Mouse (Mus musculus) lung, embryonic 14.5 days (tissue): ENCODE results near the gene Prpf18. TPM values are rescaled to one million over a fixed set of nuclear protein-coding genes. Genes with fewer than 3 reads are reported as not detected.

Source experiments
- ATAC-seq: fragments of 200-750 bp; cut with Nextera tagmentation; 2 replicates; pipeline ENCODE4 v1.8.0; 2017; ENCODE audit warnings: mild to moderate bottlenecking, moderate TSS enrichment, moderate library complexity; ENCODE audit not compliant: insufficient read depth
- DNase-seq: peaks from one replicate; pipeline ENCODE4 v3.0.0-alpha.2; 2015
- H3K27ac ChIP-seq: fragments of 300-500 bp; sonication (generic); 2 replicates; pipeline ENCODE4 v1.5.1; 2014; ENCODE audit warnings: low read depth, mild to moderate bottlenecking, moderate library complexity
- H3K27me3 ChIP-seq: fragments of 300-500 bp; sonication (generic); 2 replicates; pipeline ENCODE4 v1.6.1; 2014; ENCODE audit warnings: low read length, control low read depth; ENCODE audit not compliant: insufficient read depth
- H3K36me3 ChIP-seq: fragments of 300-500 bp; sonication (generic); 2 replicates; pipeline ENCODE4 v1.6.1; 2014; ENCODE audit warnings: control low read depth; ENCODE audit not compliant: insufficient read depth
- H3K4me1 ChIP-seq: fragments of 300-500 bp; sonication (generic); 2 replicates; pipeline ENCODE4 v1.6.1; 2014; ENCODE audit warnings: antibody characterized with exemption, control low read depth; ENCODE audit not compliant: insufficient read depth
- H3K4me2 ChIP-seq: fragments of 300-500 bp; sonication (generic); 2 replicates; pipeline ENCODE4 v1.6.1; 2014; ENCODE audit warnings: mild to moderate bottlenecking
- H3K4me3 ChIP-seq: fragments of 300-500 bp; sonication (generic); 2 replicates; pipeline ENCODE4 v1.5.1; 2014; ENCODE audit warnings: low read depth, low read length
- H3K9ac ChIP-seq: fragments of 300-500 bp; sonication (generic); 2 replicates; pipeline ENCODE4 v1.6.1; 2014
- H3K9me3 ChIP-seq: fragments of 300-500 bp; sonication (generic); 2 replicates; pipeline ENCODE4 v1.6.1; 2016; ENCODE audit warnings: low read depth, low read length, control low read depth
- CTCF ChIP-seq: IDR thresholded peaks from 2 replicates; pipeline ENCODE4 v1.5.1; 2016; ENCODE audit warnings: antibody characterized with exemption, low read depth
- WGBS: fragments of 180-500 bp; shearing (Covaris S2); extraction: QIAGEN DNeasy Blood & Tissue Kit; methylation state at CpG from one replicate; pipeline ENCODE4 v1.1.7; 2014; 5-methylcytosine and 5-hydroxymethylcytosine counted together
- polyA plus RNA-seq: library from polyadenylated mRNA; unstranded; fragments of >200 nt; fragmentation: Nextera tagmentation; extraction: Ambion mirVana; gene quantifications from 2 replicates; pipeline ENCODE4 v1.2.1, GENCODE M21; 2014

Prpf18 gene
- polyA plus RNA-seq, 1 experiment from 2014 or later, result 35.5 TPM

DNA sequence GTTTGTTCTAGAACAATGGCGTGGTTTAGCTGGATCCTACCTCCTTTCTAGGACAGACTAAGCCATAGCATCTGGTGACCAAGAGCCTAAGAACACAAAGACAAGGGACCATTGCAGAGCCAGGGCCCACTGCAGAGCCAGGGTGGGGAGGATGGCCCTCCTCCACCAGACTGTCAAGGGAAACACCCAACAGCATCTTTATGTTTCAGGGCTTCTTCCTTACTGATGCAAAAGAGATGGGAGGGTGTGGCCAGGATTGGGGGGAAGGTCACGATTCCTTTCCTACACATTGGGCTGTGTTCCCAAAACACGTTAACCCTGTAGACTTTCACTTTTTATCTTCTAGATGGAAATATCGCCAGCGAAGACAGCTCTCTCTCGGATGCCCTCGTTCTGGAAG is 54.9 kb downstream of the Prpf18 start:
- ATAC-seq, result no peak
- H3K4me1 ChIP-seq, result no peaks in the 10 kb centered on the region
- no peaks in the 10 kb centered on the region for H3K9me3 ChIP-seq
- H3K27ac ChIP-seq, result no peak overlapping the region
- H3K4me3 ChIP-seq, result no peak overlapping the region
- no peak overlapping the region for H3K4me2 ChIP-seq
- no peak for DNase-seq
- no peak overlapping the region for H3K9ac ChIP-seq
- H3K36me3 ChIP-seq, result peaks cover 85% of the 10 kb centered on the region
- TF ChIP-seq CTCF, result no peak
- no peaks in the 10 kb centered on the region for H3K27me3 ChIP-seq
- WGBS, result 86% methylated on average over 7 of the region's 7 CpGs

GRCm38 (mm10) chr2:4593878-4594387 is 58.0 kb downstream of the Prpf18 start:
- Histone ChIP-seq H3K4me1 (no peaks in the 10 kb centered on the region), H3K27me3 (no peaks in the 10 kb centered on the region), H3K27ac (no peak overlapping the region), H3K9me3 (no peaks in the 10 kb centered on the region), H3K9ac (no peak overlapping the region), H3K36me3 (peaks cover 93% of the 10 kb centered on the region), H3K4me2 (no peak overlapping the region), H3K4me3 (no peak overlapping the region)
- ATAC-seq (0 out of 2 replicates have a peak, but pooled peaks have one; percentile 8), DNase-seq (no peak)
- WGBS, result 90% methylated on average over 3 of the region's 3 CpGs
- TF ChIP-seq CTCF, result no peak

GRCm38 (mm10) chr2:4593433-4593832 is 58.5 kb downstream of the Prpf18 start:
- H3K4me1 ChIP-seq, result no peaks in the 10 kb centered on the region
- H3K27ac ChIP-seq, result peak overlapping the region; percentile 30; the same call in 1 of the 2 replicates
- H3K4me3 ChIP-seq, result no peak overlapping the region
- no peak overlapping the region for H3K4me2 ChIP-seq
- H3K36me3 ChIP-seq, result peaks cover 95% of the 10 kb centered on the region
- ATAC-seq (peak; percentile 76), DNase-seq (peak; percentile 88)
- 26% methylated on average over 9 of the region's 9 CpGs for WGBS
- no peak for TF ChIP-seq CTCF
- no peaks in the 10 kb centered on the region for H3K27me3 ChIP-seq
- no peak overlapping the region for H3K9ac ChIP-seq
- no peaks in the 10 kb centered on the region for H3K9me3 ChIP-seq

- TF ChIP-seq CTCF, result no peak
- Histone ChIP-seq H3K9ac (no peak overlapping the region), H3K36me3 (peaks cover 95% of the 10 kb centered on the region), H3K27me3 (no peaks in the 10 kb centered on the region), H3K4me1 (peaks cover 2% of the 10 kb centered on the region; the same call in 1 of the 2 replicates), H3K4me3 (no peak overlapping the region), H3K9me3 (no peaks in the 10 kb centered on the region), H3K4me2 (no peak overlapping the region), H3K27ac (peak overlapping the region; percentile 30; the same call in 1 of the 2 replicates)
- ATAC-seq (no peak), DNase-seq (no peak)
- 79% methylated on average over 7 of the region's 7 CpGs for WGBS
Measured at GRCm38 (mm10) chr2:4592666-4593065, 59.2 kb downstream of the Prpf18 start.

DNA sequence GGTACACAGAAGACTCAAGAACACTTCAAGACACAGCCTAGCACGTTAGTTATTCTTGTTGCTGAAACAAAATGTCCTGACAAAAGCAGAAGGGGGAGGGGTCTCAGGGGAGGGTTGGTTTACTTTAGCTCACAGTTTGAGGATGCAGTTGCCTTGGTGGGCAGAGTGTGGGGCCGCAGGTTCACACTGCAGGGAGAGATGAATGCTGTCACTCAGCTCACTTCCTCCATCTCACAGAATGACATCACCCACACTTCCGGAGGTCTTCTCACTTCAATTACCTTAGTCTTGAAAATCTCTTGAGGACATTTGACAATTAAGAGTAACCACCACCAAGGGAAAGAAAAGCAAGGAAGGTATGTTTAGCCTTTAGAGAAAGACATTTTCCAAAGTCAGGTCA is 60.3 kb downstream of the Prpf18 start:
- 63% methylated on average over 3 of the region's 3 CpGs for WGBS
- DNase-seq, result no peak
- H3K9me3 ChIP-seq, result no peaks in the 10 kb centered on the region
- no peak for ATAC-seq
- no peak overlapping the region for H3K9ac ChIP-seq
- H3K4me1 ChIP-seq, result peaks cover 9% of the 10 kb centered on the region; the same call in 1 of the 2 replicates
- H3K4me3 ChIP-seq, result no peak overlapping the region
- H3K4me2 ChIP-seq, result no peak overlapping the region
- no peak overlapping the region for H3K27ac ChIP-seq
- H3K27me3 ChIP-seq, result no peaks in the 10 kb centered on the region
- no peak for TF ChIP-seq CTCF
- peaks cover 95% of the 10 kb centered on the region for H3K36me3 ChIP-seq

- H3K4me3 ChIP-seq, result no peak overlapping the region
- no peak overlapping the region for H3K4me2 ChIP-seq
- H3K36me3 ChIP-seq, result peaks cover 71% of the 10 kb centered on the region
- H3K9me3 ChIP-seq, result no peaks in the 10 kb centered on the region
- no peak for TF ChIP-seq CTCF
- H3K9ac ChIP-seq, result no peak overlapping the region
- H3K27ac ChIP-seq, result peak overlapping the region; percentile 71
- H3K4me1 ChIP-seq, result peaks cover 9% of the 10 kb centered on the region; the same call in 1 of the 2 replicates
- H3K27me3 ChIP-seq, result no peaks in the 10 kb centered on the region
- peak; percentile 71 for DNase-seq
- peak; percentile 67 for ATAC-seq
- WGBS, result 36% methylated on average over 13 of the region's 13 CpGs
Measured at GRCm38 (mm10) chr2:4587685-4588409, 64.1 kb downstream of the Prpf18 start.

- Histone ChIP-seq H3K9me3 (no peaks in the 10 kb centered on the region), H3K9ac (no peak overlapping the region), H3K36me3 (peaks cover 62% of the 10 kb centered on the region), H3K27me3 (no peaks in the 10 kb centered on the region), H3K4me1 (peaks cover 9% of the 10 kb centered on the region; the same call in 1 of the 2 replicates), H3K4me3 (no peak overlapping the region), H3K27ac (0 out of 2 replicates have a peak overlapping the region, but pooled peaks have one; percentile 38), H3K4me2 (no peak overlapping the region)
- no peak for TF ChIP-seq CTCF
- ATAC-seq, result peak; percentile 18; the same call in 1 of the 2 replicates
- 64% methylated on average over 11 of the region's 11 CpGs for WGBS
- DNase-seq, result peak; percentile 34
Measured at GRCm38 (mm10) chr2:4586245-4586644, 65.7 kb downstream of the Prpf18 start.
